Mouse (Mus musculus): Measurements from ENCODE around the gene Gm10073. TPM values are rescaled to one million over a fixed set of nuclear protein-coding genes. Genes with fewer than 3 reads are reported as not detected.

Gene Gm10073
- total RNA-seq, 1 experiment from 2014 or later: 11.4 TPM

DNA sequence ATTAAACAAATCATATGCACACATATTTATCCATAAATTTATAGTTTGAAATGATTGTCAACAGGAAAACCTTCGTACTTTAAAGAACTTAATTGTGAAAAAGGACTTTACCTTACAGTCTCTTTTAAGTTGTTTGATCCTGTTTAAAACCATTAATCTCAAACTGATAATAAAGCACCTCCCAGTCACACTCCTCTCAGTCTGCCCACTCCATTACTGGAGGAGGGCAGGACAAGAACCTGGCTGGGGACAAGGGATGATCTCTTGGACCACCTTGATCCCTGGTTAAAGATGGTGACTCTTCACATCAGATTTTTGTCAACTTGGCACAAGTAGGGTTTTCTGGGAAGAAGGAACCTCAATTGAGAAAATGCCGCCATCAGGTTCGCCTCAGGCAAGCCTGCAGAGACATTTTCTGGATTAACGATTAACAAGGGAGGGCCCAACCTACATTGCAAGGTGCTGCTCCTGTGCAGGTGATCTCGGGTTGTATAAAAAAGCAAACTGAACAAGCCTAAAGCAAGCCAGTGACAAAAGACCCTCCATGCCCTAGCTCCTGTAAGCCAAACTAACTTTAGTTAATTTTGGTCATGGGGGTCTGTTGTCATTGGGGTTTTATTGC lies 1.6 kb downstream of the Gm10073 start:
- ATAC-seq (replicated peaks in 1 of 2; ENCODE audit: insufficient read depth in 1 of 2, low FRiP score in 2 of 2, low TSS enrichment in 1 of 2, low read depth in 1 of 2, poor library complexity in 2 of 2, severe bottlenecking in 2 of 2): no peak

DNA sequence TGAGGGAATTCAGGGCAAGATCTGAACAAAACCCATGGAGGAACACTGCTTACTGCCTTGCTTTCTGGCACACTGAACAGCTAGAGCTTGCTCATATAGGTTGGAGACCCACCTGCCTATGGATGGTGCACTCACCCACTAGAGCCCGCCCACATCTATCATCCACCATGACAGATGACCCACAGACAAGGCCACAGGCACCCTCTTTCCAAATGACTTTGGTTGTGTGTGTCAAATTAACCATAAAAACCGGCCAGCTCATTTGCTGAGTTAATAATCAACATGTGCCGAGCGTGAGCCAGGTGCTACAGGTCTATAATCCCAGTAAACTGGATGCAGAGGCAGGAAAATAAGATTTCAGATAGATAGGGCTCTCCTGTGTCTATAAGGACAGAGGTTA lies 2.9 kb downstream of the Gm10073 start:
- ATAC-seq (replicated peaks in 1 of 2; ENCODE audit: insufficient read depth in 1 of 2, low FRiP score in 2 of 2, low TSS enrichment in 1 of 2, low read depth in 1 of 2, poor library complexity in 2 of 2, severe bottlenecking in 2 of 2): no peak

DNA sequence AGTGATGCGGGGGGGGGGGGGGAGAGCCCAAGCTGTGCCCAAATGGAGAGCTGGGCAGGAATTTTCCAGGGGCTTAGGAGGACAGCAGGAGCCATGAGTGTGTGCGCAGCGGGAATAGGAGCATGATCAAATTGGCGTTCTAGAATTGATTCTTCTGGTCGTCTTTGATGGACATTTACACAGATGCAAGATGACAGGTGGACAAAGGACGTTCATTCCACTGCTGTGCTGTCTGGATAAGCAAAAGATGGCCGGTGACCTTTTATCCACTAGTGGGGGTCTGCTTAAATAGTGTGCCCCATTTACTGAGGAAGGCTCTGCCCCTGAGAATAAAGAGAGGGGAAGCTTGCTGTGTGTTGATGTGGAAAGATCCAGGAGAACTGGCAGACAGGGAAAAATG lies 4.3 kb downstream of the Gm10073 start:
- no peak for ATAC-seq (replicated peaks in 1 of 2; ENCODE audit: insufficient read depth in 1 of 2, low FRiP score in 2 of 2, low TSS enrichment in 1 of 2, low read depth in 1 of 2, poor library complexity in 2 of 2, severe bottlenecking in 2 of 2)

DNA sequence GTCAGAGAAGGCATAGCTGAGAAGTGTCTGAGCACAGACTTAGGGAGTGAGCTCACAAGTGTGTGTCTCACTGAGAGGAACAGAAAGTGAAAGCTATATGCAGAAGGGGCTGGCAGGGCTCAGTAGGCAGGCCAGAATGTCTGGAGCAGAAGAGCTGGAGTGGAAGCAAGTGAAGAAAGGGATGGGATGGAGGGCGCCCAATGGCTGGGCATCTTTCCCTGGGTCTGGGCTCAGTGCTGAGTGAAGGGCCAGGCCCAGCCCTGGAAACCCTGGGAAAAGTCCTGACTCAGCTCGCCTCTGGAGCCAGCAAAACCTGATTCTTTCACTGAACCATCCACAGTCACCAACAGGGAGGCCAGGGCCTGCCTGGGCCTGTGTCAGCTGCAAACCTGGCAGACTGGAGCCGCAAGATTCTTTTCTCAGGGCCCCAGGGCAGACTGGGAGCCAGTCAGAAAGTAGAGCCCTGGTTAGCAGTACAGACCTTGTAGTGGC lies 9.5 kb downstream of the Gm10073 start:
- ATAC-seq (replicated peaks in 1 of 2; ENCODE audit: insufficient read depth in 1 of 2, low FRiP score in 2 of 2, low TSS enrichment in 1 of 2, low read depth in 1 of 2, poor library complexity in 2 of 2, severe bottlenecking in 2 of 2): peak; percentile 80 to 87

DNA sequence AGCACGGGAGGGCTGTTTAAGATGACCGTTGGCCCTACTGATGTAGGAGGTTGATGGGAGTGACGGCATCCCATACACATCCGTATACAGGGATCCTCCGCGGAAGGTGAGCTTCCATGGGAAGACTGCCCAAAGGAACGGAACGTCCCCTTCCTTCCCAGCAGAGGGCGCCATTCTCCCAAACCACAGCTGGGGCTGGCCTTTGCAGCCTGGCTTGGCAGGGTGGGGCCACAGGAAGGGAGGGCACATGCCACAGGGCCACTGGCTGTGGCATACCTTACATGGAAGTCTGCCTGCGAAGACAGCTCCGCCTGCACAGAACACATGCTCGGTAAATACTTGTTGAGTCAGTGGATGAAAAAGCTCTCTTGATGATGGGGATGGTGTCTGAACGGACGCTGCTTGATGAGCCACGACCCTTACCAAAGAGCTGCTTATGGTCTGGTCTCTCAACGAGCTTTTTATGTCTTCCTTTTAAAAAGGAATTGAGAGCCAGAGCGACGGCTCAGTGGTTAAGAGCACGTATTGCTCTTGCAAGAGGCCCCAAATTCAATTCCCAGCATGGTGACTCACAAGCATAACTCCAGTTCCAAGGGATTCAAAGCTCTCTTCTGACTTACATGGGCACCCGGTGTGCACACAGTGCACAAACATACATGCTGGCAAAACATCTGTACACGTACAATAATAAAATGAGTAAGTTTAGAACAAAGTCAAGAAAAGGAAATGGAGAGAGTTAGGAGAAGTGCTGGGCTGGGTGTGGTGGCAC lies 12.0 kb downstream of the Gm10073 start:
- peak; percentile 84 to 92 for ATAC-seq (replicated peaks in 1 of 2; ENCODE audit: insufficient read depth in 1 of 2, low FRiP score in 2 of 2, low TSS enrichment in 1 of 2, low read depth in 1 of 2, poor library complexity in 2 of 2, severe bottlenecking in 2 of 2)

DNA sequence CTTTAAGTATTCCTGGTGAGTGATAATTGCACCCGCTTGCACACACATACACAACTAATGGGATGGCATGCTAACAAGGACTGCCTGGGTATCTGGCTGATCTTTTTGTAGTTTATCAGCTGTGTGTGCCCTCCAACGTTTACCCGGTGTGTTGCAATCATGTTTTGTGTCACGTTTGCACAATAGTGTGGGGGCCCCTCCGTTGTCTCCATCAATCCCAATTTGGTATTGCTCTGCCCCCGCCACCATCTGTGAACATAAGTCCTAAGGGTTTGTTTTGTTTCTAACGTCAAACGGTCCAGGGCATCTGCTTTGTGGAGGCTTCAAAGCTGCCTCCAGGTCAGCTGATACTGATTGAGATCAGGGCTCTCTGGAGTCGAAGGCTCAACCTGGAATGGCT lies 13.4 kb downstream of the Gm10073 start:
- no peak for ATAC-seq (replicated peaks in 1 of 2; ENCODE audit: insufficient read depth in 1 of 2, low FRiP score in 2 of 2, low TSS enrichment in 1 of 2, low read depth in 1 of 2, poor library complexity in 2 of 2, severe bottlenecking in 2 of 2)

DNA sequence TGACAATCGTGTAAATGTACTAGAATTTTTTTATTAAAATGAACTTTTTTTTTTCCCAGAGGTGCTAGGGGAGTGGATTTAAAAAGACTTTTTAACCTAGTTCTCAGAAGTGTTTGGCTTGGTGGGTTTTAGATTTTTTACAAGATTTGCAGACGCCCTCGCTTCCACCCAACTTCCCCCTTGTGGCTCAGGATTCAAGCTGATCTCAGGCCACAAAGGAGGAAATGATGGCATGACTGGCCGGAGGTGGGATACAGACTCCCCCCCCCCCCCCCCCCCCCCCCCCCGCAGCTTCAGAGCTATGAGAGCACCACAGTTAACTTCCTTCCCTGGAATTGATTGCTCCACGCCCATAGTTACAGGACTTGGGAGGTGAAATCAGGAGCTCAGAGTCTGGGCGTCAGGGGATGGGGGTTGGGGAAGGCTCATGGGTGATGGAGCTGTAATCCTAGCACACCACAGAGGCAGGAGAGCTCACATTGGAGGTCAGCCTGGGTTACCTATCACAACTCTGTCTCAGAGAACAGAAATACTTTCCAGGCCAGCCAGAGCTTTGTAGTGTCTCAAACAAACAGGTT lies 17.1 kb downstream of the Gm10073 start:
- ATAC-seq (replicated peaks in 1 of 2; ENCODE audit: insufficient read depth in 1 of 2, low FRiP score in 2 of 2, low TSS enrichment in 1 of 2, low read depth in 1 of 2, poor library complexity in 2 of 2, severe bottlenecking in 2 of 2): peak; percentile 77 to 81

DNA sequence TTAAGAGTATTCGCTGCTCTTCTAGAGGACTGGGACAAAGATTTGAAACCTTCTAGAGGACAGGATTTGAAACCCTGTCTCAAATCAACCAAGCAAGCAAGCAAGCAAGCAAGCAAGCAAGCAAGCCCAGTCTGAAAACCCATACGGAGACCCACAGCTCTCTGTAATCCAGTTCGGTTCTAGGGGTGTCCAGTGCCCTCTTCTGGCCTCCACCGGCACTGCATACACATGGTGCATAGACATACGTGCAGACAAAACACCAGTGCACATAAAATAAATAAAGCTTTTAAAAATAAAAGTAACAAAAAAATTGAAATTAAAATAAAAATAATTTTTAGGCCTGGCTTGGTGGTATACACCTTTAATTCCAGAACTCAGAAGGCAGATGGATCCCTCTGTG lies 19.2 kb downstream of the Gm10073 start:
- no peak for ATAC-seq (replicated peaks in 1 of 2; ENCODE audit: insufficient read depth in 1 of 2, low FRiP score in 2 of 2, low TSS enrichment in 1 of 2, low read depth in 1 of 2, poor library complexity in 2 of 2, severe bottlenecking in 2 of 2)

DNA sequence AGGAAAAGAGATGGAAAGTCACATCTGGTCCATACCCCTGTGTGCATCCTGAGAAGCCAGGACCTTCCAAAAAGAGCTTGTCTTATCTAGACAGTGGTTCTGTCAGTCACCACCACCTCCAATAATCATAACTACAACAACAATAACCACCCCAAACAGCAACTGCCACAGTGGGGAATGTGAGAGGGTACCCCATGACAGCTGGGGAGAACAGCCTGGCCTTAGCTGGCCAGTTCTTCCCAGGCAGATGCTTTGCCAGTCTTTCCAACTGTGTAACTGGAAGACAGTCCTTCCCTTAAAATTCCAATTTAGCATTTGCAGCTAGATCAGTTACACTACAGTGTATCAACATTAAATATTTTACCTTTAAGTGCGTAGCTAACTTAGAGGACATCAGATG lies 22.4 kb downstream of the Gm10073 start:
- no peak for ATAC-seq (replicated peaks in 1 of 2; ENCODE audit: insufficient read depth in 1 of 2, low FRiP score in 2 of 2, low TSS enrichment in 1 of 2, low read depth in 1 of 2, poor library complexity in 2 of 2, severe bottlenecking in 2 of 2)

DNA sequence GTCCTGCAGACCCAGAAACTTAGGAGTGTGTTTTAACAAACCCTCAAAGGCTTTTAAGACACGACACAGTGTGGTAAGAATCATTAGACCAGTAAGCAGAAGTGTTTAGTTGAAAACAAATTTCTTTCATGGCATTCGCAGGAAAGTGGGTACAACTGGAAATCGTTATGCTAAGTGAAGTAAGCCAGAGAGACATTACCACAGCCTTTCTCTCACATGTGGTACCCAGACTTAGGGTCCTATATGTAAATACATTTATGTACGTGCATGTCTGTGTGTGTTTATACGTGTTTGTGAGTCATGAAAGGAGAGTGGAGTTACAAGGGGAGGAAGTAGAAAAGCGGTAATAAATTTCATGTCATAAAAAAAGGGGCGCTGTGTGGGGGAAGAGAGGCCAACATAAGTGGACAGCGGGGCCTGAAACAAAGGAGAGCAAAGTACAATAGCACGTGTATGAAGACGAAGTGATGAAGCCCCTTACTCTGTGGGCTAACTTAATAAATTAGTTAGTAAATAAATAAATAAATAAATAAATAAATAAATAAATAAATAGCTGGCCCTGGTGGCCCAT lies 24.8 kb downstream of the Gm10073 start:
- ATAC-seq (replicated peaks in 1 of 2; ENCODE audit: insufficient read depth in 1 of 2, low FRiP score in 2 of 2, low TSS enrichment in 1 of 2, low read depth in 1 of 2, poor library complexity in 2 of 2, severe bottlenecking in 2 of 2): no peak

DNA sequence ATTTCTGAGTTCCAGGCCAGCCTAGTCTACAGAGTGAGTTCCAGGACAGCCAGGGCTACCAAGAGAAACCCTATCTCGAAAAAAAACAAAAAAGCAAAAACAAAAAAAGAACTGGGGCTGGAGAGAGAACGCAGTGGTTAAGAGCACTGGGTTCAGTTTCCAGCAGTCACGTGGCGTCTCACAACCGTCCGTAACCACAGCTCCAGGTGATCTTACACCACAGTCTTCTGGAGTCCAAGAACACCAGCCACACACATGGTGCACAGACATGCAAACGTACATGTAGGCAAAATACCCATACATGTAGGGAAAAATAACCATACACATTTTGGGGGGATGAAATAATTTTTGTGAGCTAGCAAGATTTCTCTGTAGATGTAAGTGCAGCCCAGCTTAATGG lies 26.5 kb downstream of the Gm10073 start:
- ATAC-seq (replicated peaks in 1 of 2; ENCODE audit: insufficient read depth in 1 of 2, low FRiP score in 2 of 2, low TSS enrichment in 1 of 2, low read depth in 1 of 2, poor library complexity in 2 of 2, severe bottlenecking in 2 of 2): 0 out of 4 replicates have a peak, but pooled peaks of 1 of the 2 experiments have one; percentile 52

DNA sequence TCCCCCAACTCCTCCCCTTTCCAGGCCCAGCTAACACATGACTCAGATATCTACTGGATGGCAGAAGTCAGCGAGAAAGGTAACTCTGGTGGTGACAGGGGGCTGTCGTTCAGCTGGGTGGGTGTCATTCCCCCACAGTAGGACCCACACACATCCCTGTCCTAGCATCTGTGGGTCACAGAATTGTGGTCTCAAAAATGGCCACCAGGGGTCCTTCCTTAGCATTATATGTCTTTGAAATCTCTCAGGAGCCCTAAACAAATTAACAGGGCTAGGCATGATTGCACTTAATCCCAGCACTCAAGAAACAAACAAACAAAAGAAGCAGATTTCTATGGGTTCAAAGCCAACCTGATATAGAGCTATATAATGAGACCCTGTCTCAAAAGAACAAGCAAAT lies 28.1 kb downstream of the Gm10073 start:
- 0 out of 4 replicates have a peak, but pooled peaks of 1 of the 2 experiments have one; percentile 25 for ATAC-seq (replicated peaks in 1 of 2; ENCODE audit: insufficient read depth in 1 of 2, low FRiP score in 2 of 2, low TSS enrichment in 1 of 2, low read depth in 1 of 2, poor library complexity in 2 of 2, severe bottlenecking in 2 of 2)

DNA sequence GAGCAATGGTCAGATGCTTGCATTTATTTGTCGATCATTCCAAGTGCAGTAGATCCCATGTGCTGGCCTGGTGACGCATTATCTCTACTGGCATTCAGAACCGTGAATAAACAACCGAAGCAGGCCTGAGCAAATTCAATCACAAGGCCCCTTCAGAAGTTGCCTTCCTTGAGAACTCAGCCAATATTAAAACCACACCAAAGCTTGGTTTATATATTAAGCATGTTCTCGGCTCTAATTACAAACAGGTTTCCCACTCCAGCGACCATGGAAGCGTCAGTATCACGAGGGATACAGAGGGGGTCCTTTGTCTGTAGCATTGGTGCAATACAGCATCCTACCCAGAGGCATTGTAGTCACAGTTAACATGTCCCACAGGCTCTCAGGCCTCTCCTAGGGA lies 30.2 kb downstream of the Gm10073 start:
- no peak for ATAC-seq (replicated peaks in 1 of 2; ENCODE audit: insufficient read depth in 1 of 2, low FRiP score in 2 of 2, low TSS enrichment in 1 of 2, low read depth in 1 of 2, poor library complexity in 2 of 2, severe bottlenecking in 2 of 2)

DNA sequence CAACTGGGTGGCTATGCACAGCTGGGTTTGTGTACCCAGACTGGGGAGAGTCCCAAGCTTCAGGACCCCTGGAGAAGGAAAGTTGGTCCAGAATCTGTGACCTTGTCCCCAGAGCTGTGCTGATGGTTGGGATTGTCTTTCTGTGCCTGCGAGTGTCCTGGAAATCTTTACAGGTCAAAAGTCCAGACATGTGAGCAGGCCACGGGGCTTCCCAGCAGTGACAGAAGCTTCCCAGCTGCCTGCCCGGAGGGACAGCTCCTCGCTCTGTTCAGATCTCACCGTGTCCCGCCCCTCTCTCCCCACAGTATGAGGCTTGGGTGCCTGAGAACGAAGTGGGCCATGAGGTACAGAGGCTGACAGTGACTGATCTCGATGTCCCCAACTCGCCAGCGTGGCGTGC lies 32.3 kb downstream of the Gm10073 start:
- no peak for ATAC-seq (replicated peaks in 1 of 2; ENCODE audit: insufficient read depth in 1 of 2, low FRiP score in 2 of 2, low TSS enrichment in 1 of 2, low read depth in 1 of 2, poor library complexity in 2 of 2, severe bottlenecking in 2 of 2)

DNA sequence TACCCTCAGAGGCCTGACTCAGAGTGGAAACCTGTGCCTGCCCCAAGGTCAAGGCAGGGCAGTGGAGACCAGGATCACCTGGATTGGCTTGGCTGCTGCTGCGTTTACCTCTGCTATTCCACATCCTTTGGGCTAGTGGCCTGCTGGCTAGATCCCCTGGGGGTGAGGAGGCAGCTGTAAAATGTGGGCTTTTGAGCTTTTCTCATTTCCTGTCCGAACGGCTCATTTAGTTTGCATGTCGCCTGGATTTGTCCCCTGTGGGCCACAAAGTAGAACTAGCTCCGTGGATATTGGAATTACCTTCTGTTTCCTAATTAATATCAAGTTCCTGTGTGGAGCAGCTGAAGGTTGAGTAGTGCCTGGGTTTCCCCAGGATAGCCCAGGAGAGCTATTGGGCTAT lies 34.1 kb downstream of the Gm10073 start:
- no peak for ATAC-seq (replicated peaks in 1 of 2; ENCODE audit: insufficient read depth in 1 of 2, low FRiP score in 2 of 2, low TSS enrichment in 1 of 2, low read depth in 1 of 2, poor library complexity in 2 of 2, severe bottlenecking in 2 of 2)

DNA sequence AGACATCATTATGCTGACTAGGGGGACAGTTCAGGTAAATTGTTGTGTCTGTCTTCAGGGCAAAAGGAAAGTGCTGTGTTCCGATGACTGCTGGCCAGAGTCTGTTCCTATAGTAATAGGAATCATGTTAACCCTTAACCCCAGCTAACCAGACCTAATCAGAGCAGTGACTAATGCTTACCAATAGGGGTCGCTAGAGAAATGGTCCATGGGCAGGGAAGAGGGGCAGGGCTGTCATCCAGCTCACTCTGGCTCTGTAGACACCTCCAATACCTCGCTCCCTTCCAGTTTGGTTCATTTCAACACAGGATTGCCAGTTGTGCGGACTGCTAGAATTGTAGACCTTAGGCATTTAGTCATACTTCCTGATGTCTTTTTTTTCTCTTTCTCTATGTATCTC lies 37.8 kb downstream of the Gm10073 start:
- 0 out of 4 replicates have a peak, but pooled peaks of 1 of the 2 experiments have one; percentile 29 for ATAC-seq (replicated peaks in 1 of 2; ENCODE audit: insufficient read depth in 1 of 2, low FRiP score in 2 of 2, low TSS enrichment in 1 of 2, low read depth in 1 of 2, poor library complexity in 2 of 2, severe bottlenecking in 2 of 2)

DNA sequence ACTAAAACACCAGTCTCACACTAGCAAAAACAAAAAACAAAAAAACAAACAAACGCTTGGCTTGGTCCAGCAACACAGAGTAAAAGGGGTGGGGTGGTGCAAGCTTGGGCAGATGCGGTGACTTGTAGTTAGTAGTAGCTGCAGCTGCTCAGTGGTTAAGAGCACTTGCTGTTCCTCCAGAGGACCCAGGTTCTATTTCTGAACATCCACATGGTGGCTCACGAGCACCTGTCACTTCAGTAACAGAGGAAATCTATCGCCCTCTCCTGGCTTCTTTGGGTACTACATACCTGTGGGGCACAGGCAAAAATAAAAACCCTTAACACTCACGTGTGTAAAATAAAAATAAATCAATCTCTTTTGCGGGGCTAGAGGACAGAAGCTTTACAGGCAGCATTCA lies 38.8 kb downstream of the Gm10073 start:
- ATAC-seq (replicated peaks in 1 of 2; ENCODE audit: insufficient read depth in 1 of 2, low FRiP score in 2 of 2, low TSS enrichment in 1 of 2, low read depth in 1 of 2, poor library complexity in 2 of 2, severe bottlenecking in 2 of 2): peak; percentile 57 to 65; a peak in 2 of 4 replicates

DNA sequence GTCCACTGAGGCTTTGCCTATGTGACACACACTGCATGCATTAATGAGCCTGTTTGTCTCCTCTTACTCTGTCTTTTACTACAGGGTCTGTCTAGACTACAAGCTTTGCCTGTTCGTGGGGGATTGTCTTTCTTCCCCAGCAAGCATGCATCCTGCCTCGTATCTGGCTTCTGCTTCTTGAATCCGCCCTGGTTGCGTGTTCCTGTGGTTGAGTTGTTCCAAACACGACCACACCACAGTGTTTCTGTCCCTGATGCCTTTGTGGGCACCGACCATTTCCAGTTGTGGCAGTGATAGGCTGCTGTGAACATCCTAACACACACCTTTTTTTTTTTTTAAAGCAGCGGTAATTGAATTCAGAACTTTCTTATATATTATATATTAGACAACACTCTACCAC lies 39.6 kb downstream of the Gm10073 start:
- peak; percentile 37 to 39; a peak in 2 of 4 replicates for ATAC-seq (replicated peaks in 1 of 2; ENCODE audit: insufficient read depth in 1 of 2, low FRiP score in 2 of 2, low TSS enrichment in 1 of 2, low read depth in 1 of 2, poor library complexity in 2 of 2, severe bottlenecking in 2 of 2)

Data from hematopoietic stem cell, adult 5-6 weeks (primary cell).